Mouse (Mus musculus): ENCODE data around the gene Ccnd1.

Gene Ccnd1

DNA sequence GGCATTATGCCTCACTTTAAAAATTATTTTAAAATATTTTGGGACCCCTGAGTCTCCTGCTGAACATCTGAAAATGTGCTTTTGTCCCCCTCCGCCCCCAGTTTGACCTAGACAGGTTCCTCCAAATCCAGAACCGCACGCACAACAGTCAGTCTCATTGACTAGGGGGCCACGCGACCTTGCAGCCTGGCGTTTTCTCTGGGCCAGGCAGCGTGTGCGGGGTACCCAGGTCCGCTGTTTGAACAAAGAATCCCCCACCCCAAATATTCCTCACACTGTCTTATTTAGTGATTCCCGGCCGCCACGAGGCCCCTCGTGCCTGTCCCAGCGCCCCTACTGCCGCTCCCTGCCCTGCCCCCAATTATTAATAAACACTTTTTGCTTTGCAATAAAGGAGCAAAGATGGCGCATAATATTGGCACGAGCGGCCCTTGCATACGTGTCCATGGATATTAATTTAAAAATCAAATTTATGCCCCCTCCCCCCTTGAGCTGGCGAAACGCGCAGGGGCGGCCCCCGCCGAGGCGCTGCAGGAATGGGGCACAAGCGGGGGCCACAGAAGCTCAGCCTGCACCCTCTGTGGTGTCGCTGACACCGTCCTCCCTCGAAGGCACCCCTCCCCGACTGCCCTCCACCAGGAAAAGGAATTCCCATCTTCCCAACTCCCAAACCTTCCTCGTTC lies 923 bp downstream of the Ccnd1 start:
- DNase-seq (ENCODE audit: low spot score in 2 of 2) = no peak

DNA sequence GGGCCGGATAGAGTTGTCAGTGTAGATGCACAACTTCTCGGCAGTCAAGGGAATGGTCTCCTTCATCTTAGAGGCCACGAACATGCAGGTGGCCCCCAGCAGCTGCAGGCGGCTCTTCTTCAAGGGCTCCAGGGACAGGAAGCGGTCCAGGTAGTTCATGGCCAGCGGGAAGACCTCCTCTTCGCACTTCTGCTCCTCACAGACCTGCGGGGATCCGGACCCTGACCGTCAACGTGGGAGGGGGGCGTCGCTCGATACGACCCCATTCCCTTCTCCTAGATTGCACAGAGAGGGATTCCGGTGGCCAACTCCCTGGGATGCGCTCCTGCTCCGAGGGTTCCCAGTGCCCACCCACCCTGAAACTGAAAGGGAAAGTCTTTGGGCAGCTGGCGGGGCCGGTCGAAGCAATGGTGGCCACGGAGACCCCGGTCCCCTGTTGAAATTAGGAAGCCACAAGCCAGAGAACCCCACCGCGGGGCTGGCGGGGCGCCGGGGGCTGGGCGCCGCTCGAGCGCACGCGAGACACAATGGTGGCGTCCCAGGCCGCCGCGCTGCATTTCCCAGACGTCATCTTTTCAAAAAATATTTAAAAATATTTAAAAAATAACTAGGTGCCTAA lies 1.7 kb downstream of the Ccnd1 start:
- no peak for DNase-seq (ENCODE audit: low spot score in 2 of 2)

DNA sequence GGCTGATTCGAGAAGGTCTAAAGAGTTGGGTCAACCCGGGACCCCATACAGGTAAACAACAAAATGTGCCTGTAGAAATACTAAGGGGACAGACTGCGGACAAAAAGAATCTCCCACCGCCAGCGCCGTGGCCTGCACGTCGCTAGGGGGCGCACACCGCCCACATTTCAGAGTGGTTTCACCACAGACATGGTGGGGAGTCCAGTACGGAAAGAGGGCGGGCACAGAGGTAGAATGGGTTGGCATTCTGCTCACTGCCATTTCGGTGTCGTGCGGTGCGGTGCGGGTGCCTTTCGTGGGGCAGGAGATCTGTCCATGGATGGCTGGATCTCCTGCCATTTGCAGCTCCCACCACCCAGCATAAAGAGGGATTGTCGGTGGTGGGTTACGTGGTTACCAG lies 2.2 kb downstream of the Ccnd1 start:
- DNase-seq (ENCODE audit: low spot score in 2 of 2) = peak; percentile 65 to 80

DNA sequence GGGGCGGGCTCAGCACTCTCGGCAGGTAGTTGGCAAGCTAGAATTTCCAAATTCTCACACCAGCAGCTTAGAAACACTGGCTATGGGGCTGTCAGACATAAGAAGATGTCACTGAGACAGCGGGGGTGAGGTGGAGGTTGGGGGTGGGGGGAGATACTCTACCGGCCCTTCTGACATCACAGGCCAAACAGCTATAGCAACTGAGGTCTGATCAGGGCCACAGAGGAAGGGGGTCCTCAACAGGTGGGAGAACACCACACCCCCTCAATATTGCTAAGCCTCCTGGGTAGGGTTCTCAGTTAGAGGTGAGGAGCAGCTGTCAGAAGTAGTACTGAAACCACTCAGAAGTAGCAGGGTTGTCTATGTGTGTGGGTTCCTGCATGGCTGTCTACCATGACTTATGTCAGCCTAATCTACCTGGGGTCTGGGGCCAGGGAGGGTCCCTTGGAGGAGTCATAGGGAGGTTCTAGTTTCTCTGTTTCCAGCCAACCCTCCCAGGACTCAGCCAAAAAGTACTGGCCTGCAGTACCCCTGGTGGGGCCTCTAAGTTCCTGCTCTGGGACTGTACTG lies 3.3 kb downstream of the Ccnd1 start:
- no peak for DNase-seq (ENCODE audit: low spot score in 2 of 2)

DNA sequence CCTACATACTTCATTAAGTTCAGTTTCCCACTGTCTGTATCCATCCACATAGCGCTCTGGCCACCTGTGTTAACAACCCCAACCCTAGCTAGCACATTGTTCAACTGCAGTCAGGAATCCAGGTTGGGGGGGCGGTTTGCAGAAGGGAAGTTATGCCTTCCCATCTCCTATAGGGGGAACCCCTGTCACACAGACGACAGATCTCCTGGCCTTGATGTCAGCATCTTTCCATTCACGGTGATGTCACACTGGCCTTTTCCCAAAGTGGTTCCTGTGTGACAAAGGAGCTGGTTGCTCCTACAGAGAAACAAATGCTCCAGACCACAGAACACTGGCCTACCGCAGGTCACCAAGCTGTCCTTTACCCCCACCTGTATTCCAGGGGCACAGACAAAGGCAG lies 4.2 kb downstream of the Ccnd1 start:
- DNase-seq (ENCODE audit: low spot score in 2 of 2) = no peak

DNA sequence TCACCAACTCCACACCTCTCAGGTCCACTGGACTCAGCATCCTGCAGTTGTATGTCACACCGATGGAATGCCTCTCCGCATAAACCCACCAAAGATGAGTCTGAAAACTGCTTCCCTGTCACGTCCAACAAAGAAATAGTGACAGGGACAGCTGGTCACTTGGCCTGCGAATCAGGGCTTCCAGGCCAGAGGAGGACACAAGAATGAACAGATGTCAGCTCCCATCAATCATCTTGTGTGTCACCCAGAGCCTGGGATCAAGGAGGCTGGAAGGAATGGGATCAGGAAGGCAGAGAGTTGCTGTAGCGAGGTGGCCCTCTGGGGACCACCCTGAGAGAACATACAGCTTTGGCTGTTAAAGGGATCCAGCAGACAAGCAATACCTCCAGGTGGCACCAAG lies 4.8 kb downstream of the Ccnd1 start:
- DNase-seq (ENCODE audit: low spot score in 2 of 2) = no peak

DNA sequence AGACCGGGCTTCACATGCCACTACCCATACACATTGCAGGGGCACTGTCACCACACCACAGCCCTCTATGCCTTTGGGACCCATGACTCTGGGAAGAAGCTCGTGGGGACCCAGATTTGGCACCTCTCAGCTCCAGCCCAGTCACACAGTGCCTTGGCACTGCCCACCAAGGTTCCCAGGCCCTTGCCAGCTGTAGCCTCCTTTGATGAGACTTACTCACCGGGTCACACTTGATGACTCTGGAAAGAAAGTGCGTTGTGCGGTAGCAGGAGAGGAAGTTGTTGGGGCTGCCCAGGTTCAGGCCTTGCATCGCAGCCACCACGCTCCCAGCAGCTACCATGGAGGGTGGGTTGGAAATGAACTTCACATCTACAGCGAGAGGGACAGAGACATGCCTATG lies 5.9 kb downstream of the Ccnd1 start:
- no peak for DNase-seq (ENCODE audit: low spot score in 2 of 2)

DNA sequence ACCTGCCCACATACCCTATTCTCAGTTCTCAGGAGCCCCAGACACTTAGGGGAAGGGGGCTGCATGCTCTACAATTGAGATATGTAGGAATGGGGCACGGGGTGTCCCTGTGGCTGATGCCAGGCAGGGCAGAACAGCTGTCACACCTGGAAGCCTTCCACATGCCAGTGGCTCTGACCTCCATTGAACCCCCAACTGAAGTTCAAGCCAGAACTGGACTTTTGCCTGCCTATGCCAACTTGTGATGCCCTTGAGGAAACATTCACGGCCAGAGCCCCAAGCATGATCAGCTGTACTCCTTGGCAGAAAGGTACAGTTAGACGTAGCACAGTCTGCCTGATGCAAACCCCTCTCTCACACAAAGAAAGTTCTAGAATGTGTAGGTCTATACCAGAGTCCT lies 6.4 kb downstream of the Ccnd1 start:
- DNase-seq (ENCODE audit: low spot score in 2 of 2) = no peak

DNA sequence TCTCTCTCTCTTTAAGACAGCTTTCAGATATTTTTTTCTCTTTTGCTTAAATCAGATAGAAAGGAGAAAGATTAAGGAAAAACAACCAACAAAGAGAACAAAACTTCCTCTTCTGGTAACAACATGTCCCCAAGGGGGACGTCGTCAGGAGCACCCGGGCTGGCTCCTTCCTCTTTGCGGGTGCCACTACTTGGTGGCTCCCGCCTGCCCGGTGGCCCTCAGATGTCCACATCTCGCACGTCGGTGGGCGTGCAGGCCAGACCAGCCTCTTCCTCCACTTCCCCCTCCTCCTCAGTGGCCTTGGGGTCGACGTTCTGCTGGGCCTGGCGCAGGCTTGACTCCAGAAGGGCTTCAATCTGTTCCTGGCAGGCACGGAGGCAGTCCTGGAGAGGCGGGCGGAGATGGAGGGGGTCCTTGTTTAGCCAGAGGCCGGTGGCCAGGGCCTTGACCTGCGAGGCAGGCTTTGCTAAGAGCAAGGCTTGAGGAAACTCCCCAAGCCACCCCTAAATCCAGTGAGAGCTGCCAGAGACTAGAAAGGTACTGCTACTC lies 7.3 kb downstream of the Ccnd1 start:
- DNase-seq (ENCODE audit: low spot score in 2 of 2) = no peak

DNA sequence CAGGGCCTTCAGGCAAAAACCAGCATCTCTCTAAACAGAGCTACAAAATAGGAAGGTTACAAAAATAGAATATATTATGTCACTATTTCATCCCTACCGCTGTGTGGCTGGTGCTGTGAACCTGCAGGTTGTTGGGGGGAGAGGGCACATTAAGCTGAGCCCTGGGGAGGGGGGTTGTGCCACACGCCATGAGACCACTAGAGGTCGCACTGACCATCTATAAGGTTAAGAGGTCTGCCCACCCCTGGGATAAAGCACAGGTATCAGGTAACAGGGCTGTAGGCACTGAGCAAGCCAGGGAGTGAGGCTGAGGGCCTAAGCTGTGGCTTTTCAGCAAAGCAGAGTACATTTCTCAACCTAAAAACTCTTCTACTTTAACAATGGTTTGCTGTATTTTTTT lies 7.9 kb downstream of the Ccnd1 start:
- no peak for DNase-seq (ENCODE audit: low spot score in 2 of 2)

DNA sequence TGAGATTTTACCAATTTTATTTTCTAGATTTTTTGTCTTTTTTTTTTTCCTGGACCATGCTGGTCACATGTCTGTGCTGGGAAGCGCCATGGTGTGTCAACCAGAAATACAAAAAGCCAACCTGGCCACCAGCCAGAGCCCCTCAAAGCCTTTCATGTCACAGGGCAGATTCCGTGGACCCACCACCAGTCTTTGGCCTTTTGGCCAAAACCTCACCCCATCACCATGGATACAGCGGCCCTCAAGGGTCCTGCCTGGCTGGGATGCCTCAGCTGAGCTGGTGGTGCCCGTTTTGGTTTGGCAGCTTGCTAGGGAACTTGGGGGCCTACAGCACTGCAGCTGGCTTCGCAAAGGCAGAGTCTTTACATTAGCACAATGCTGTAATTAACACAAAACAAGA lies 9.8 kb downstream of the Ccnd1 start:
- no peak for DNase-seq (ENCODE audit: low spot score in 2 of 2)

DNA sequence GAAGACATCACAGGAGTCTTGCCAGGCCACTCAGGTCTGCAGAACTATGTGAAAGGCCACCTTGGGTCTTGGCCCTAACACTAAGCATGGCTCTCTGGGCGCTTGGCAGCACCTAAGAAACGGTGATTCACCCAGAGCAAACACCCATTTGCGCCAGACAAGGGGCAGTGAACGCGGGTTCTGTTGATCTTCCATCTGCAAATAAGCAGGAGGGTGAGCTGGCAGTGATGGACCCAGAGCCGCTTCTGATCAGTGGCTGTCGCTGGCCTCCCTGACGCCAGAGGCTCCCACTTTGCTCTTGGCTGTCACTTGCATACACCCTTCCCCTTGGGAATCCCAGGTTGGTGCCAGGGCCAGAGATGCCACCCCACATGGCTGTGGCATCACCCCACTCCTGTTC lies 10.2 kb downstream of the Ccnd1 start:
- no peak for DNase-seq (ENCODE audit: low spot score in 2 of 2)

DNA sequence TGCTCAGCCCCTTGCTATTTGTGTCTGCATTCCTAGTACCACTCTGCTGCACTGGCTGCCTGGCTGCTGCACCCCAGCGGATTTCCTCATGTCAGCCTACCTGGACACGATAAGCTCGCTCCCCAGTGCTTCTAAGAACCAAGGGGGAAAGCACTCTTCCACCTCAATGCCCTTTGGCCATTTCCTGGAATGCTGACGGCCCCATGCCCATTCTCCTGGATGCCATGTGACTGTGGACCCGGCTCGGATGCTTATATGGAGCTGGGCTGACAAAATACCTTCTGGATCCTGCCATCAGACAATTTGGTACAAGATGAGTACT lies 10.9 kb downstream of the Ccnd1 start:
- no peak for DNase-seq (ENCODE audit: low spot score in 2 of 2)

DNA sequence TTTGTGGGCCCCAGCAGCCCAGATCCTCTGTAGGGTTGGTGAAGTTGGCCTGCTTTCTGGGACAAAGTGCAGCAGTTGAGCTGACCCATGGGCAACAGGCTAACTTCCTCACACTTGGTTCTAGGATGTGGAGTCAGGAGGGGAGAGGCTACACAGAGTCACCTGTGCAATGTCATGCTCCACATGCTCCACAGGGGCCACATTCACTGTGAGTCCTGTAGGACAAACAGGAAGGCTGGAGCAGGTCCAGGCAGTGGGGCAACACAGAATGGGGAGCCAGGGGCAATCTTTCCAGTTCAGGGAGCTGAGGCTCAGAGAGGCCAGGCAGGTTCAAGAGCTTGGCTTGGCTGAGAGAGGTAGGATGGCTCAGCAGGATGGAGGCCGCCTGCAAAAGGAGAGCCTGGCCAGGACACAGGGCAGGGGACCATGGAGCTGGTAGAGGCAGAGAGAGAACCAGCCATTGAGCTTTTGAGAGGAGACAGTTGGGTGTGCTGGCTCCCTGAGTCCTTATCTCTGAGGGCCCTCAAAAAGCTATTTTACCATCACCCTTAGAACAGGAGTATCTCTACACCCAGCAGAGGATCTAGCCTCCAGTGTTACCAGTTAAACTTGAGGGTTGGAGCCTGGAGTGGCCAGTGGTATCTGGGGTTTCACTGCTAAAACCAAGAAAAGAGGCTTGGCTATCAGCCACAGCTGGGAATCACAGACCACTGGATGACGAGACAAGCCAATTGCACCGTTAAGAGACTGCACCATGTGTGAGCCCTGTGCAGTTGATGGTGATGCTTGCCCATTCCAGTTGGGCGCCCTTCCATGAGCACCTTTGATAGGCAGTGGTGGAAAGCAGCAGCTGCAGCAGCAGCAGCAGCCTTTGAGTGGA lies 11.5 kb downstream of the Ccnd1 start:
- DNase-seq (ENCODE audit: low spot score in 2 of 2) = no peak

DNA sequence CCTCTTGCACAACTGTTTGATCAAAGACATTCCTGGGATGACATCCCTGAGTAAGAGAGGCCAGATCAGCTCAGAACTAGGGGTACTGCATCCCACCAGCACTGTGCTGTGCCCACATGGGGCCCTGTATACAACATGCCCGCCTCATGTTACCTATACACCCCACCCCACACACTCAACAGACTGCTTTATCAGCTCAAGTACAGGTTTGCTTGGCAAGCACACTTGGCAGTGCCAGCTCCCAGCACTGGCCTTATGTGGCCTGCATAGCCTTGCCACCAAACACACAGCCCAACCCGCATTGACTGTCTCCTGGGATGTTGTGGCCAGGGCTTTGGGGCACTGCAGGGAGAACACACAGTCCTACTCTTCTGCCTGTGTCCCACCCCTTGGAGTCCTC lies 12.1 kb downstream of the Ccnd1 start:
- DNase-seq (ENCODE audit: low spot score in 2 of 2) = no peak

DNA sequence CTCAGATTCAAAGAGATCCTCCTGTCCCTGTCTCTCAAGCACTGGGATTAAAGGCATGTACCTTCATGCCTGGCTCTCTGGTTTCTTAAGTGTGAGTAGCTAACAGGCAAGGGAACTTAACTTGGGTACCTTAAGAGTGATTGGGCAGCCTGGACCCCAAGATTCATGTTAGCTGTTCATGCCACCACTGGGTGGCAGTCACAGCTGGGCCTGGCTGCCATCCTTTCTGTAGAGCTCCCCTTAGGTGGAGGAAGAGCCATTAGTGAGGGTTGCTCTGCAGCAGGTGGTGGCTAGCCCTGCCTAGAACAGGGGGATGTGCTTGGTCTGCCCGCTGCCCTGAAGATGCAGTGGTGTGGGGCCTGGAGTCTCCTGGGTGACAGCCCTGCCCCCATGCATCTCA lies 20.9 kb downstream of the Ccnd1 start:
- DNase-seq (ENCODE audit: low spot score in 2 of 2) = no peak

DNA sequence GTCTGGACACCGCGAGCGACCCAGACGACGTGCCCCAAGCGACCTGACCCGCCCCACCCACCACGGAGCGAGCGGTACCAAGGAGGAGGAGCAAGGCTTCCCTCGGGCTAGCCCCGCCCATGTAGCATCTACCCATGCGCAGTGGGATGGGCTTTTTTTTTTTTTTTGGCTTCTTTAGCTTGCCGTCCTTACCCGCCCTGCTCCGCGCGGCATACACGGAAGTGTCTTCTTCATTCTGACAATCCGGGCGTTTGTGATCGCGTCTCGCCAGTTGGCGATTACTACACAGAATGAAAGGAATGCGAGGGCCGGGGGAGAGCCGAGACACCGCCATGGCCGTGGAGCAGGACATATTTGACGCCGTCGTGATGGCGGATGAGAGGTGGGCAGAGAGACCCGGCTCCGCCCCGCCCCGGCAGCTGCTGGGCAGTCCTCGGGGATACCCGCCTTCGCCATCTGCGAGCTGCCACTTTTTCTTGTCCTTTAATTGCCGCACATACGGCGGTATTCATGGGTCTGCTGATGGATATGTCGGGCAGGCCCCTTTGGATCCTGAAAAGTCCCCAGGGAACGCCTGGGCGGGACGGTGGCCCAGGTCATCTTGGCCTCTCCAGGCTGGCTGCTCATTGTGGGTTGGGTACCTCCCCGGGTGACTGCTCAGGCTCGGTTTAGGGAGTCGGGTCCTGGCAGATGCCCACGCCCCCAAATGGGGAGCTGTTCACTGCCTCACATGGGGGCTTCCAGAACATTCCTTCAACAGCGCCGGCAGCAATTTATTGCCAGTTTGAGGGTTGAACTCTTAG lies 24.6 kb downstream of the Ccnd1 start, which contains the start of gene LTO1:
Gene LTO1, plus strand, starts transcription at position 153 of the 803 bp plus-strand sequence.
- DNase-seq (ENCODE audit: low spot score in 2 of 2) = peak; percentile 77 to 80

DNA sequence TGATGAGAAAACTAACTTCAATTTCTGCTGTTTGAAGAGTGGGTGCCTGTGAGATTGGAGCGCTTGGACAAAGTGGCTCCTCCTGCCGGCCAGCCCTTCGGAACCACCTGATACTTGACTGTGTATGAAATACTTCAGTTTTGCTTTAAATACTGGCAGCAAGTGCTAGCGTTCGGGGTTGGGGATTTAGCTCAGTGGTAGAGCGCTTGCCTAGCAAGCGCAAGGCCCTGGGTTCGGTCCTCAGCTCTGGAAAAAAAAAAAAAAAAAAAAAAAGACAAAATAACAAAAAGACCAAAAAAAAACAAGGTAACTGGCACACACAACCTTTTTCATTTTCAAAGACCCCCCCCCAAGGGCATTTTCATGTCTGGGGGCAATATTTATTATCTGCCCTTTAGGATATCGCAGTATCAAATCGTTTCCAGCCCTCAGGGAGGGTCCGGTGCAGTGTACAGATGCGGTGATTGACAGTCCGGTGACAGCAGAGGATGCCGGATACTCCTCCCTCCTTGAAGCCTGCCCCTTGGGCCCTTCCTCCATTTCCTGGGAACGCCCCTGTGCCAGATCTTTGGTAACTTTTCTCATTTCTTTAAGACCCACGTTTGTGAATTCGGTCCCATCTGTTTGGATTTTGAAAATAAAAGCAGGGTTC lies 25.3 kb downstream of the Ccnd1 start:
- DNase-seq (ENCODE audit: low spot score in 2 of 2) = no peak

DNA sequence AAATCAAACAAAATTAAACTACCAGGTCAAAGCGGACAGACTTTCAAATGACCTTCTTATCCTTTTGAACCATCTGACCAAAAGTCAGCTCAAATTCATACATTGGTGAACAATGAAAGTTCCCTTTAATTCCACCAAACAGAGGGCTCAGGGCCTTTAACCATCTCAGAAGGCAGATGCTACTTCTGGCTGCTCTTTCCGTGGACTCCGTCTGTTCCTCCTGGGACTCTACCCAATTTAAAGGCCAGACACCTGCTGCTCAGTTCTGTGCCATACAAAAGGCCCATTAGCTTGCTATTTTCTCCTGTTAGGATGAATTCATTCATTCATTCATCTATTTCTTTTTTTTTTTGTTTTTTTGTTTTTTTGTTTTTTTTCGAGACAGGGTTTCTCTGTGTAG lies 26.8 kb downstream of the Ccnd1 start:
- no peak for DNase-seq (ENCODE audit: low spot score in 2 of 2)

DNA sequence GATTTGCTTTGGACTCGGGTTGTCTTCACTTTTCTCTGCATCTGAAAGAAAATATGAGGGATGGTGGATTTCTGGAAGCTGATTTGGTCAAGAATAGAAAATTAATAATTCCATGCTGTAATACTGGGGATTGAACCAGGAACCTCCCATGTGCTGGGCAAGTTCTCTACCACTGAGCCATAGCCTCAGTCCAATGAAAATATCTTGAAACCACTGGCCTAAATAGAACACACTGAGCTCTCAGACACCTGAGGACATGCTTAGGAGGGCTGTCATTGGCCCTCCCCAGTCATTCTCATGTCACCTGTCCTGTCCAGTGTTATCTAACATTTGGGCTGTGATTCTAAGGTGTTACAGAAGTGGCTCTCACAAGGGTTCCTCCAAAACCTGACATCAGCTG lies 28.6 kb downstream of the Ccnd1 start:
- DNase-seq (ENCODE audit: low spot score in 2 of 2) = no peak

DNA sequence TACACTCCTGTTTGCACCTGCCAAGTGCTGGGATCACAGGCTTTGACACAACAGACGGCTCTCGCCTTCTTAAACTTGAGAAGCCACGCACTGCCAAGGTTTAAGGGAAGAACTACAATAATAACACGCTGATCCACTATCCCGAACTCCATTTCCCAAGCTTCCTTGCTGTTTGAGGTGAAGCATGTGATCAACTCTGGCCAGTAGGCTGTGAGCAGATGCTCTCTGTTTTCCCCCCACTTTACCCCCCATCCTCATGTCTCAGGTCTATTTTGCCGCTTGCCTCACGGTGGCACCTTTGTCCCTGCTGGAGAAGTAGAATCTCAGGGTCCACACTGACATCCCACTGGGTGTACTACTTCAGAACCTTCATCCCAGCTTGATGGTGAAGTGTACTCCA lies 31.0 kb downstream of the Ccnd1 start:
- no peak for DNase-seq (ENCODE audit: low spot score in 2 of 2)

Measured in spleen, postnatal 14 days (tissue).